Comparison of ENCODE assay signal across 8 mouse cellular contexts in genomic region chr12:5277028-5277427, GRCm38 (mm10).
DNase-seq lines count a peak whose midpoint lies in the region; ATAC-seq and TF ChIP-seq lines count a peak whose summit lies in the region.
"Had no signal": no experiment of that assay in that cellular context is flagged by ENCODE, and none has a peak within 500 bp of the region (broad histone marks: within the 10 kb centered on the region; RNA-seq: fewer than 3 reads in every experiment).

No protein-coding gene starts in this region.

- no peak for ATAC-seq in midbrain, embryonic 14.5 days (ENCODE audit: low FRiP score, low TSS enrichment)
- no peak for ATAC-seq in midbrain, postnatal 0 days (ENCODE audit: low FRiP score)
- no peak; the same call in 1 of the 2 replicates for ATAC-seq in kidney, postnatal 0 days (replicated peaks; ENCODE audit: low FRiP score, low read depth)

- H3K4me3 ChIP-seq in midbrain, embryonic 14.5 days (replicated peaks; ENCODE audit: low read depth, low read length) = no peak overlapping the region
- H3K4me3 ChIP-seq in midbrain, postnatal 0 days (ENCODE audit: low read depth, low read length) = no peak overlapping the region
- no peak overlapping the region for H3K4me3 ChIP-seq in kidney, postnatal 0 days (replicated peaks; ENCODE audit: low read depth, low read length)
- H3K4me3 ChIP-seq: heart, embryonic 13.5 days had no signal

- H3K4me2 ChIP-seq in midbrain, embryonic 14.5 days (ENCODE audit: low read length) = no peak overlapping the region
- no peak overlapping the region for H3K4me2 ChIP-seq in midbrain, postnatal 0 days (ENCODE audit: low read depth, low read length, poor library complexity, severe bottlenecking)
- H3K4me2 ChIP-seq in kidney, postnatal 0 days (ENCODE audit: low read length) = no peak overlapping the region
- H3K4me2 ChIP-seq: heart, embryonic 13.5 days had no signal

- no peak for TF ChIP-seq CTCF in midbrain, postnatal 0 days (IDR thresholded peaks at IDR 0.05)
- no peak for TF ChIP-seq CTCF in kidney, postnatal 0 days (IDR thresholded peaks at IDR 0.05; ENCODE audit: low read depth)

- H3K36me3 ChIP-seq in midbrain, embryonic 14.5 days (ENCODE audit: control insufficient read depth, insufficient read depth, low read length) = no peaks in the 10 kb centered on the region
- H3K36me3 ChIP-seq in midbrain, postnatal 0 days (ENCODE audit: insufficient read depth, low read length) = no peaks in the 10 kb centered on the region
- no peaks in the 10 kb centered on the region for H3K36me3 ChIP-seq in kidney, postnatal 0 days (ENCODE audit: insufficient read depth, low read length)
- H3K36me3 ChIP-seq: heart, embryonic 13.5 days had no signal

- peaks cover 23% of the 10 kb centered on the region for H3K4me1 ChIP-seq in midbrain, embryonic 14.5 days (ENCODE audit: control insufficient read depth, insufficient read depth, low read length)
- H3K4me1 ChIP-seq in midbrain, postnatal 0 days (ENCODE audit: insufficient read depth, low read length) = peaks cover 13% of the 10 kb centered on the region; the same call in 1 of the 2 replicates
- no peaks in the 10 kb centered on the region; the same call in none of the 2 replicates for H3K4me1 ChIP-seq in kidney, postnatal 0 days (replicated peaks; ENCODE audit: insufficient read depth, low read length)

- 90% methylated on average over 9 of the region's 9 CpGs for whole genome bisulfite sequencing in midbrain, embryonic 14.5 days
- WGBS in midbrain, postnatal 0 days = 80% methylated on average over 9 of the region's 9 CpGs
- WGBS in kidney, postnatal 0 days = 54% methylated on average over 9 of the region's 9 CpGs

- intact Hi-C loops in left cerebral cortex, postnatal 14 days (cut with DNase I) = no loop called here

- no peak for DNase-seq in midbrain, embryonic 14.5 days
- DNase-seq in midbrain, postnatal 0 days (ENCODE audit: low spot score) = no peak
- DNase-seq in fibroblast of lung, adult 2 months (ENCODE audit: low read depth) = peak; percentile 45
- peak; percentile 36 for DNase-seq in kidney, postnatal 0 days (ENCODE audit: low spot score)
- DNase-seq in skeletal muscle tissue, adult 2 months (ENCODE audit: low read depth, low spot score) = peak; percentile 25
- DNase-seq in left cerebral cortex, postnatal 14 days (ENCODE audit: low spot score in 2 of 2) = no peak
- DNase-seq in cerebellum, adult 11 months = no peak

- no peaks in the 10 kb centered on the region for H3K27me3 ChIP-seq in midbrain, embryonic 14.5 days (ENCODE audit: control insufficient read depth, insufficient read depth, low read length)
- H3K27me3 ChIP-seq in midbrain, postnatal 0 days (ENCODE audit: insufficient read depth, low read length) = no peaks in the 10 kb centered on the region
- no peaks in the 10 kb centered on the region for H3K27me3 ChIP-seq in kidney, postnatal 0 days (ENCODE audit: insufficient read depth, low read length)

- 0 out of 2 replicates have a peak overlapping the region, but pooled peaks have one; percentile 20 for H3K27ac ChIP-seq in midbrain, embryonic 14.5 days (replicated peaks; ENCODE audit: low read depth, low read length)
- H3K27ac ChIP-seq in midbrain, postnatal 0 days (ENCODE audit: low read depth, low read length) = no peak overlapping the region
- H3K27ac ChIP-seq in kidney, postnatal 0 days = no peak overlapping the region
- H3K27ac ChIP-seq: heart, embryonic 13.5 days had no signal

- H3K9me3 ChIP-seq in midbrain, embryonic 14.5 days (ENCODE audit: control insufficient read depth, low read length) = no peaks in the 10 kb centered on the region
- no peaks in the 10 kb centered on the region for H3K9me3 ChIP-seq in midbrain, postnatal 0 days (ENCODE audit: low read length)
- no peaks in the 10 kb centered on the region for H3K9me3 ChIP-seq in kidney, postnatal 0 days (replicated peaks; ENCODE audit: low read length)
- H3K9me3 ChIP-seq: heart, embryonic 13.5 days had no signal

- H3K9ac ChIP-seq in midbrain, embryonic 14.5 days (replicated peaks; ENCODE audit: low read length) = no peak overlapping the region
- no peak overlapping the region for H3K9ac ChIP-seq in midbrain, postnatal 0 days (replicated peaks; ENCODE audit: low read length, poor library complexity, severe bottlenecking)
- no peak overlapping the region for H3K9ac ChIP-seq in kidney, postnatal 0 days (ENCODE audit: low read depth, low read length)
- H3K9ac ChIP-seq: heart, embryonic 13.5 days had no signal

Comparison
In these comparisons a context has a peak if more than half of its experiments do, and no peak if none do; other contexts are left out.
1. DNase-seq: peak in fibroblast of lung, adult 2 months (single experiment), kidney, postnatal 0 days (single experiment) and skeletal muscle tissue, adult 2 months (single experiment); none in midbrain, embryonic 14.5 days (single experiment), midbrain, postnatal 0 days (single experiment), left cerebral cortex, postnatal 14 days (0 of 2) and cerebellum, adult 11 months (single experiment).